Mouse (Mus musculus): ENCODE results near the gene B230118H07Rik. TPM values are rescaled to one million over a fixed set of nuclear protein-coding genes. Genes with fewer than 3 reads are reported as not detected.

B230118H07Rik gene
- polyA plus RNA-seq, 1 experiment from 2014 or later: 59.1 TPM

GRCm38 (mm10) chr2:101665703-101666092 lies 16.4 kb upstream of the B230118H07Rik start:
- H3K27me3 ChIP-seq: no peaks in the 10 kb centered on the region
- ATAC-seq (ENCODE audit: low FRiP score): peak; percentile 30; the same call in 1 of the 2 replicates
- no peak overlapping the region for H3K27ac ChIP-seq
- H3K9me3 ChIP-seq: no peaks in the 10 kb centered on the region
- H3K4me1 ChIP-seq: 0 out of 2 replicates have a peak, but pooled peaks cover 6% of the 10 kb centered on the region
- no peak overlapping the region for H3K9ac ChIP-seq
- H3K4me2 ChIP-seq: no peak overlapping the region
- no peaks in the 10 kb centered on the region for H3K36me3 ChIP-seq (replicated peaks)
- no peak overlapping the region for H3K4me3 ChIP-seq (replicated peaks)
- 81% methylated on average over 3 of the region's 3 CpGs for WGBS

GRCm38 (mm10) chr2:101665058-101665702 lies 15.8 kb upstream of the B230118H07Rik start:
- Histone ChIP-seq H3K4me2 (no peak overlapping the region), H3K9ac (no peak overlapping the region), H3K27ac (no peak overlapping the region), H3K9me3 (no peaks in the 10 kb centered on the region), H3K36me3 (replicated peaks) (no peaks in the 10 kb centered on the region), H3K27me3 (no peaks in the 10 kb centered on the region), H3K4me1 (0 out of 2 replicates have a peak, but pooled peaks cover 6% of the 10 kb centered on the region), H3K4me3 (replicated peaks) (no peak overlapping the region)
- 20% methylated on average over 9 of the region's 9 CpGs for WGBS
- ATAC-seq (ENCODE audit: low FRiP score): peak; percentile 89

- H3K9ac ChIP-seq: no peak overlapping the region
- H3K4me2 ChIP-seq: no peak overlapping the region
- no peaks in the 10 kb centered on the region for H3K36me3 ChIP-seq (replicated peaks)
- H3K27me3 ChIP-seq: 0 out of 2 replicates have a peak, but pooled peaks cover 5% of the 10 kb centered on the region
- no peak overlapping the region for H3K4me3 ChIP-seq (replicated peaks)
- H3K9me3 ChIP-seq: no peaks in the 10 kb centered on the region
- H3K4me1 ChIP-seq: 0 out of 2 replicates have a peak, but pooled peaks cover 3% of the 10 kb centered on the region
- 77% methylated on average over 2 of the region's 2 CpGs for WGBS
- no peak for ATAC-seq (ENCODE audit: low FRiP score)
- H3K27ac ChIP-seq: no peak overlapping the region
Observed at GRCm38 (mm10) chr2:101660536-101660935, 11.2 kb upstream of the B230118H07Rik start.

- peak; percentile 89 for ATAC-seq (ENCODE audit: low FRiP score)
- Histone ChIP-seq H3K4me1 (no peaks in the 10 kb centered on the region), H3K4me2 (peak overlapping the region; percentile 57), H3K27ac (no peak overlapping the region), H3K4me3 (replicated peaks) (peak overlapping the region; percentile 29), H3K36me3 (replicated peaks) (no peaks in the 10 kb centered on the region), H3K9me3 (no peaks in the 10 kb centered on the region), H3K9ac (no peak overlapping the region), H3K27me3 (peaks cover 14% of the 10 kb centered on the region)
- 18% methylated on average over 14 of the region's 14 CpGs for WGBS
Observed at GRCm38 (mm10) chr2:101652921-101653597, 3.7 kb upstream of the B230118H07Rik start.

GRCm38 (mm10) chr2:101652204-101652920 lies 3.0 kb upstream of the B230118H07Rik start:
- Histone ChIP-seq H3K36me3 (replicated peaks) (no peaks in the 10 kb centered on the region), H3K9me3 (no peaks in the 10 kb centered on the region), H3K9ac (no peak overlapping the region), H3K27me3 (peaks cover 12% of the 10 kb centered on the region), H3K27ac (no peak overlapping the region), H3K4me3 (replicated peaks) (peak overlapping the region; percentile 29), H3K4me1 (no peaks in the 10 kb centered on the region), H3K4me2 (peak overlapping the region; percentile 57)
- 37% methylated on average over 14 of the region's 14 CpGs for WGBS
- peak; percentile 59 for ATAC-seq (ENCODE audit: low FRiP score)

GRCm38 (mm10) chr2:101650446-101650845 lies 1.1 kb upstream of the B230118H07Rik start:
- Histone ChIP-seq H3K4me1 (no peaks in the 10 kb centered on the region), H3K9ac (no peak overlapping the region), H3K4me2 (no peak overlapping the region), H3K9me3 (no peaks in the 10 kb centered on the region), H3K4me3 (replicated peaks) (no peak overlapping the region), H3K27me3 (peaks cover 8% of the 10 kb centered on the region), H3K27ac (no peak overlapping the region), H3K36me3 (replicated peaks) (no peaks in the 10 kb centered on the region)
- ATAC-seq (ENCODE audit: low FRiP score): no peak
- WGBS: 70% methylated on average over 1 of the region's 1 CpGs

GRCm38 (mm10) chr2:101648361-101648760 lies 971 bp downstream of the B230118H07Rik start:
- Histone ChIP-seq H3K36me3 (replicated peaks) (no peaks in the 10 kb centered on the region), H3K4me2 (no peak overlapping the region), H3K4me3 (replicated peaks) (no peak overlapping the region), H3K27ac (no peak overlapping the region), H3K9ac (no peak overlapping the region), H3K27me3 (peaks cover 8% of the 10 kb centered on the region), H3K4me1 (no peaks in the 10 kb centered on the region), H3K9me3 (no peaks in the 10 kb centered on the region)
- no peak for ATAC-seq (ENCODE audit: low FRiP score)
- 51% methylated on average over 2 of the region's 2 CpGs for WGBS

GRCm38 (mm10) chr2:101645841-101646240 lies 3.5 kb downstream of the B230118H07Rik start:
- H3K4me3 ChIP-seq (replicated peaks): no peak overlapping the region
- no peak for ATAC-seq (ENCODE audit: low FRiP score)
- no peak overlapping the region for H3K9ac ChIP-seq
- H3K36me3 ChIP-seq (replicated peaks): no peaks in the 10 kb centered on the region
- no peaks in the 10 kb centered on the region for H3K9me3 ChIP-seq
- H3K27me3 ChIP-seq: peaks cover 4% of the 10 kb centered on the region
- H3K4me1 ChIP-seq: no peaks in the 10 kb centered on the region
- no peak overlapping the region for H3K27ac ChIP-seq
- WGBS: 95% methylated on average over 1 of the region's 1 CpGs
- H3K4me2 ChIP-seq: no peak overlapping the region

GRCm38 (mm10) chr2:101639840-101640350 lies 9.4 kb downstream of the B230118H07Rik start:
- H3K27me3 ChIP-seq: no peaks in the 10 kb centered on the region
- no peaks in the 10 kb centered on the region for H3K36me3 ChIP-seq (replicated peaks)
- ATAC-seq (ENCODE audit: low FRiP score): no peak
- no peak overlapping the region for H3K27ac ChIP-seq
- no peak overlapping the region for H3K4me3 ChIP-seq (replicated peaks)
- no peak overlapping the region for H3K9ac ChIP-seq
- H3K4me1 ChIP-seq: peaks cover 3% of the 10 kb centered on the region; the same call in 1 of the 2 replicates
- no peaks in the 10 kb centered on the region for H3K9me3 ChIP-seq
- 66% methylated on average over 3 of the region's 3 CpGs for WGBS
- no peak overlapping the region for H3K4me2 ChIP-seq

GRCm38 (mm10) chr2:101638979-101639839 lies 10.1 kb downstream of the B230118H07Rik start:
- Histone ChIP-seq H3K36me3 (replicated peaks) (no peaks in the 10 kb centered on the region), H3K9me3 (no peaks in the 10 kb centered on the region), H3K27ac (no peak overlapping the region), H3K9ac (no peak overlapping the region), H3K4me2 (no peak overlapping the region), H3K27me3 (no peaks in the 10 kb centered on the region), H3K4me1 (peaks cover 3% of the 10 kb centered on the region; the same call in 1 of the 2 replicates), H3K4me3 (replicated peaks) (no peak overlapping the region)
- 74% methylated on average over 7 of the region's 7 CpGs for WGBS
- ATAC-seq (ENCODE audit: low FRiP score): no peak

GRCm38 (mm10) chr2:101628297-101629236 lies 20.8 kb downstream of the B230118H07Rik start:
- H3K27me3 ChIP-seq: peaks cover 3% of the 10 kb centered on the region; the same call in 1 of the 2 replicates
- peak overlapping the region; percentile 71 for H3K4me2 ChIP-seq
- H3K9me3 ChIP-seq: no peaks in the 10 kb centered on the region
- WGBS: under 1% methylated on average over 31 of the region's 31 CpGs
- peak overlapping the region; percentile 57 for H3K9ac ChIP-seq
- H3K36me3 ChIP-seq (replicated peaks): no peaks in the 10 kb centered on the region
- ATAC-seq (ENCODE audit: low FRiP score): peak; percentile 99
- H3K4me1 ChIP-seq: peaks cover 8% of the 10 kb centered on the region; the same call in 1 of the 2 replicates
- peak overlapping the region; percentile 90 for H3K27ac ChIP-seq
- peak overlapping the region; percentile 62 for H3K4me3 ChIP-seq (replicated peaks)
